Comparison of ENCODE assay signal across 12 mouse cellular contexts in genomic region chr1:179326262-179326964, GRCm38 (mm10).
A peak's percentile ranks its signal among the peaks of the same experiment; 100 is the strongest.
DNase-seq lines count a peak whose midpoint lies in the region; ATAC-seq lines count a peak whose summit lies in the region.
"Had no signal": no experiment of that assay in that cellular context is flagged by ENCODE, and none has a peak within 500 bp of the region (broad histone marks: within the 10 kb centered on the region; RNA-seq: fewer than 3 reads in every experiment).

No protein-coding gene starts in this region.

- peak; percentile 11 to 42 for DNase-seq in cerebellum, postnatal 14 days
- DNase-seq in layer of hippocampus, postnatal 10 days (ENCODE audit: low spot score in 2 of 2), result peak; percentile 38 to 50
- no peak for DNase-seq in adrenal gland, postnatal 36 days
- DNase-seq in thymus, postnatal 25 days, result no peak
- DNase-seq: gastrocnemius, postnatal 36 days; kidney, adult 11 months; liver had no signal

- no peak overlapping the region for H3K4me3 ChIP-seq in neural tube, embryonic 15.5 days (replicated peaks)
- H3K4me3 ChIP-seq: megakaryocyte, embryonic 14.5 days had no signal

- no peak for ATAC-seq in cerebellum, adult (ENCODE audit: insufficient number of reproducible peaks, low FRiP score, low TSS enrichment)
- ATAC-seq in frontal cortex, adult (ENCODE audit: low TSS enrichment), result peak; percentile 88
- peak; percentile 87 for ATAC-seq in neural tube, embryonic 15.5 days (ENCODE audit: low FRiP score)
- no peak for ATAC-seq in activated CD4-positive, CD25-positive, alpha-beta regulatory T cell, adult 4 months

- H3K9ac ChIP-seq in neural tube, embryonic 15.5 days (replicated peaks), result no peak overlapping the region

- 64% methylated on average over 9 of the region's 9 CpGs for WGBS in neural tube, embryonic 15.5 days

- peak overlapping the region; percentile 76 for H3K27ac ChIP-seq in neural tube, embryonic 15.5 days (replicated peaks)

- H3K4me1 ChIP-seq in neural tube, embryonic 15.5 days, result peaks cover 29% of the 10 kb centered on the region
- H3K4me1 ChIP-seq: megakaryocyte, embryonic 14.5 days had no signal

- no peaks in the 10 kb centered on the region for H3K36me3 ChIP-seq in neural tube, embryonic 15.5 days

- H3K4me2 ChIP-seq in neural tube, embryonic 15.5 days, result peak overlapping the region; percentile 17; the same call in 1 of the 2 replicates

- H3K9me3 ChIP-seq in neural tube, embryonic 15.5 days (replicated peaks), result no peaks in the 10 kb centered on the region

- no peaks in the 10 kb centered on the region for H3K27me3 ChIP-seq in neural tube, embryonic 15.5 days (replicated peaks)
- H3K27me3 ChIP-seq: megakaryocyte, embryonic 14.5 days had no signal

Comparison
In these comparisons a context has a peak if more than half of its experiments do, and no peak if none do; other contexts are left out.
1. DNase-seq: peak in cerebellum, postnatal 14 days (2 of 2) and layer of hippocampus, postnatal 10 days (2 of 2); none in adrenal gland, postnatal 36 days (0 of 2) and thymus, postnatal 25 days (single experiment).
2. ATAC-seq: peak in frontal cortex, adult (single experiment) and neural tube, embryonic 15.5 days (single experiment); none in cerebellum, adult (single experiment) and activated CD4-positive, CD25-positive, alpha-beta regulatory T cell, adult 4 months (single experiment).